Mouse (Mus musculus) cerebellum, adult 9-10 months (tissue): ENCODE results near the gene Ubl7.

Experiments
- DNase-seq: peaks from one replicate; pipeline ENCODE4 v3.0.0; 2022

Gene Ubl7

DNA sequence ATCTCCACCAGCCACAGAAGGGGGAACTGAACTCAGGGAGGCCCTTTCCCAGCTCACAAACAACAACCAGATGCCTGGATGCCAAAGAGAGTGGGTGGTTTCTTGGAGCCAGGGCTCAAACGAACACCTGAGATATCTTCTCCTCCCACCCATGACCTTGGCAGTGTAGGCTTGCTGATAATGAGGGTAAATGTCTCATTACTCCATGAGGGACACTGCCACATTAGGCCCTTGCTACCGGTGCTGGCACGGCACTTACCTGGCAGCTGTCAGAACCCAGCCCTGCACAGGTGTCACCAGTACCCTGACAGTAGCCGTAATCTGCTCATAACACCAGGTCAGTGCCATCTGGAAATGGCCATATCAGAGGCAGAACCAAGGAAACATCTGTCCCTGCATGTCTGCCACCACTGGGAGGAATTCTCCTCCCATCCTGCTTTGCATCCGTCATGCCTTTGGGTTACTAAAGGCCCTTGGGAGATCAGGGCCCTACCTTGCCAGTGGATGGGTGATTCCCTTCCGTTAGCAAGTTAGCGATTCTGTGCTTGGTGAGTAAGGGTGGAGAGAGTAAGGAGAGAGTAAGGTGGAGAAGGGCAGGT, 37.7 kb downstream of the Ubl7 start:
- peak; percentile 58 for DNase-seq

DNA sequence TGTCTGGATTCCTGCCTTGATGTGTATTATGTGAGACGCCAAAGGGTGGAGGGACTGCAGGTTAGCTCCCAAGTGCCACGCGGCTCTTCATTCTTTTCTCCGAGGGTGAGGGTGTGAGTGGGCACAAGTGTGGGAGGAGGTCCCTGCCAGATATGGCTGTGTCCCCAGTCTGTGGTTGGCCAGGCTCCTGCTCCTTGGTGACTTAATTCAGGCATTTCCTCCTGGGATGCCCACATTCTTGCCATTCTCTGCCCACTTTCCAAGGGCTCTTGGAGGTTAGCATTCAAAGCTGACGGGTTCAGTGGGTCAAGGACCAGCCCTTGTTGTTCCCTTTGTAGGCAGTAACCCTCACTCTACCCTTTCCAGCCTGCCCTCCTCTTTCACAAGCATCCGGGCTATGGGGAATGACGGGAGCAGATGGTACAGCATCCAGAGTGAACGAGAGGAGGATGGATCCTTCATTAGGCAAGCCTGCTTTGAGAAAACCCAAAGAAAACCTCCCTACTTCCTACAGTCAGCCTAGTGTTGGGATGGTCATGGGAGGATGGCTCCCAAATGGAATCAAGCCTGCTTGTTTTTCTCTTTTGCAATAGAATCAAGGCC, 38.4 kb downstream of the Ubl7 start:
- no peak for DNase-seq

DNA sequence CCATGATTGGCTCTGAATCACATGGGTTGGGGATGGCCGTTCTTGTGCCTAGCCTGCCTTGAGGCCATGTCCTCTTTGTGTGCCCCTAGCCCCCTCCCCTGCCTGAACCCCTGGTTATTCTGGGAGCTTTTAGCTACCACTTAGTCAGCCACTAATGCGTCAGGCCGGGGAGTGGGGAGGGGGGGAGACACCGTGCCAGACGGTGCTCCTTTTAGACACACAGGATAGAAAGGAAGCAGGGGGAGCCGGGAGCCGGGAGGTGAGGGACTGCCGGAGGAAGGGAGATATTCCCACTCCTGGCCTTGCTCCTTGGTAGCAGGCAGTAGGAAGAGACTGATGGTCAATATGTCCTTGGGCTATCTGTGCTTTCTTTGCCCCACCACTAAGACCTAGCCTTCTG, 39.1 kb downstream of the Ubl7 start:
- no peak for DNase-seq

DNA sequence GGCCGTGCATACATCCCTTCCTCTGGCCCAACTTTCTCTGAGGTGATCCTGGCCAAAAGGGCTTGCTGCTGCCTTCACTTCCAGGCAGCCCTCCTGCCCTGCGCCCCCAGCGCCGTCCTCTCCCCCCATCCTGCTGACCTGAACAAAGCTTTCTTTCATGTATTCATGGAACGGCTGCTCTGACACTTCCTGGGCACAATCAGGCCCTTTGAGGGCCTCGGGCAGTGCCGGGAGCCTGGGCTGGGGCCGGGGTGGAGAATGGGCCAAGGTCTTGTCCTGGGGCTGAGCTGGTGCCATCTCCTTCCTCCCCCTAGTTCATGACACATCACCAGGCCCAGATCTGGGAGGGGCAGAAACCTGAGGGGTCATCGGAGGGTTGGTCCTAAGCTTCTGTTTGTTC, 39.7 kb downstream of the Ubl7 start:
- DNase-seq = peak; percentile 60

DNA sequence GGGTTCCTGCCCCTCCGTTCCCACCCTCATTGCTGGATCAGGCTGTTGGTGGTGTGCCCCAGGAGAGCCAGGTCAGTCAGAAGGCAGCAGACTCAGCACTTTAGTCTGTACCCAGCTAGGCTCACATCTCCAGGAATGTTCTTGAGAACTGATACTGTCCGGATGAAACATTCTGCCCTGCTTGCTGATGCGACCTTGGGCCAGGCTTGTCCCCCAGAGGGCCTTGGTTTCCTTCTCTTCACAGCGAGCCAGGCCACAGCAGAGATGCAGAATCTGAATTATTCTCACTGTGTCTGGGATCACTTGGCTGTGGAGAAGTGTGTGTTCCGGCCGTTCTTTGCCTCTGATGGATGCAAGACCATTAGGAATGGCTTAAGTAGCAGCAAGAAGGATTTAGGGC, 41.2 kb downstream of the Ubl7 start:
- DNase-seq = no peak

DNA sequence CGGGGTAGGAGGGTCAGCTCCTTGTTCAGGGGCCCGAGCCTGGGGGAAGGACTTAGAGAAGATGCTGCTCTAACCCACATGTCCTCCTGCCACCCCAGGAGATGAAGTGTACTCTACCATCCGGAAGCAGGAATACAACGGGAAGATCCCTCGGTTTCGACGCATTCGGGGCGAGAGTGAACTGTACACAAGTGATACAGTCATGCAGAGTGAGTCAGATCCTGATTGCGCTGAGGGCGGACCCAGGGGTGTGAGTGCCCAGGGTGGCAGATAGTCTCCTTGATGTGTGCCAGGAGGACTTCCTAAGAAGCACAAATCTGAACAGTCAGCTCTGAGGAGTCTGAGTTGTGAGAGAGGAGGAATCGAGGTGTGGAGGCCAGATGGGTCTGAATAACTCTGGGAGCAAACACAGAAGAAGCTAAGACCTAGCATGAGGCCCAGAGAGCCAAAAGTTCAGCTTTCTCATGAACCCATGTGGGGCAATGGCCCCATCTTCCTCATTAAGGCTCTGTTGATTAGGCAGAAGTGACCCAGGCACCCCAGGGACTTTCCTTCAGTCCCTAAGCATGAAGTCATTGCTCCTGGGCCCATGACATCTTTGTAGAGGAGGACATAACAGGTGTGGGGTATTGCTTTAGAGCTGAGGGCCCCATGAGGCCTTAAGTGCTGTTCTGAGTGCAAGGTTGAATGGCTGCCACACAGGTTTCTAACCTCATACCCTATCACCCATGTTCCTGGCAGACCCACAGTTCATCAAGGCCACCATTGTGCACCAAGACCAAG, 44.4 kb downstream of the Ubl7 start:
- DNase-seq = no peak

DNA sequence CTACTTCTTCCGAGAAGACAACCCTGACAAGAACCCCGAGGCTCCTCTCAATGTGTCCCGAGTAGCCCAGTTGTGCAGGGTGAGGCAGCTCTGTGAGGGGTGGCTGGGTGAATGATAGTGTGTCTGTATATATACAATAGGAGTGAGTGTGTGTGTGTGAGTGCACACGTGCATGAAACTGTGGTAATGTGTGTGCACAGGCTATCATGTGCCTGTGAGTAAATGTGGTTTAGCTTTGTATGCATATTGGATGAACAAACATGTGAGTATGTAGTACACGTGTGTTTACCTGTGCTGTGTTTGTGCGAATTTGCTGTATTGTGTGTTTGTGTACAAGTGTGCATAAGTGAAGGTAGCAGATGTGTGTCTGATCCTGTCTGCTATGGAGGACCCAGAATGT, 45.0 kb downstream of the Ubl7 start:
- no peak for DNase-seq

DNA sequence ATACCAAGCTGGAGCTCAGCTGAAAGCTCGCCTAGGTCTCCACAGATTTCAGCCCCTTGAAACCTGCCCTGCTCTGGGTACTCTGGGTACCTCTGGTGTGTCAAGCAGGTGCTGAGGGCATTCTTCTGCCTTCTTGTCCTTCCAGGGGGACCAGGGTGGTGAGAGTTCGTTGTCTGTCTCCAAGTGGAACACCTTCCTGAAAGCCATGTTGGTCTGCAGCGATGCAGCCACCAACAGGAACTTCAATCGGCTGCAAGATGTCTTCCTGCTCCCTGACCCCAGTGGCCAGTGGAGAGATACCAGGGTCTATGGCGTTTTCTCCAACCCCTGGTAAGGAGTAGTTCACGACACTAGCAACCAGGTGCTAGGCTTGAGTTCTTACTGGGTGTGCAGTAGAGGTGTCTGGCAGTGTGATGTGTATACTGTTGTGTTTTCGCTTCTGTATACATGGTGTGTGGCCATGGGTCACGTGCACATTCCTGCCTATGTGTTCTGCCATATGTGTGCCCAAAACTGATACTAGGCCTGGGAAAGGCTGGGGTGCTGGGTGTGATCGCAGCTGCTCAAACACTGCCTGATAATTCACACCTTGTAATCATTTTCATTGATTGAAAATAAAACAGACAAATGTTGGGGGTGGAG, 45.5 kb downstream of the Ubl7 start:
- no peak for DNase-seq

DNA sequence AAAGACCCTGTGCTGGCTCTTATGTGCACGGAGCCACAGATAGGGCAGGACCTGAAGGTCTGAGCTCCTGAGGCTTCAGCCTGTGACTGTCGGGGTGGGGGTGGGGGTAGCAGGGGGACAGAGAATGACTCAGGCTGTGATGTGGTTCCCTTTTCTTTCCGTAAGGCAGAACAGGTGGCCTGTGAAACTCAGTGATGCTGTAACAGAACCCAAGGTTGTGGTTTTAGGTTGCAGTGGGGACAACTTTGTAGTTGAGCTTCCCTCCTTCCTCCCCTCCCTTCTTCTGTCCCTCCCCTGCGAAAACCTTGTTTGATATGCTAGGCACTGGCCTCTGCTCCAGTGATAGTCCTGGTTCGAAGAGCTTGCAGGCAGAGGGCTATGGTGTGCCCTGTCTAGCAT, 46.1 kb downstream of the Ubl7 start:
- DNase-seq = no peak

- no peak for DNase-seq
Observed at GRCm38 (mm10) chr9:57958615-57959014, 47.8 kb downstream of the Ubl7 start.

DNA sequence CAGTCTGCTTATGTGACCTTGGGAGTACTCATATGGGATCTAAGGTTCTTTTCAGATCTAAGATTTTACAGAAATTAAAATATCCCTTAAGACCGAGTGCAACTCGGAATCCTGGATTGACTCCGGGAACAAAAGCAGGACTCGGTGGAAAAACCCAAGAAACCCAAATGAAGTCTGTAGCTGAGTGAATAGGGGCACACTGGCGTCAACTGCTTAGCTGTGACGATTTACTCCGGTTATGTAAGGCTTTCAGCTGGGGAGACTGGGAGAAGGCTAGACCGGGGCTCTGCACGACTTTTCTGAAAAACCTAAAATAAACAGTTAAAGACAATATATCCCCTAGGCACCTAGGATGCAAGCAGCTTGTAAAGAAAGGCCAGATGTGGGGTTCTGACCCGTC, 48.6 kb downstream of the Ubl7 start:
- no peak for DNase-seq

DNA sequence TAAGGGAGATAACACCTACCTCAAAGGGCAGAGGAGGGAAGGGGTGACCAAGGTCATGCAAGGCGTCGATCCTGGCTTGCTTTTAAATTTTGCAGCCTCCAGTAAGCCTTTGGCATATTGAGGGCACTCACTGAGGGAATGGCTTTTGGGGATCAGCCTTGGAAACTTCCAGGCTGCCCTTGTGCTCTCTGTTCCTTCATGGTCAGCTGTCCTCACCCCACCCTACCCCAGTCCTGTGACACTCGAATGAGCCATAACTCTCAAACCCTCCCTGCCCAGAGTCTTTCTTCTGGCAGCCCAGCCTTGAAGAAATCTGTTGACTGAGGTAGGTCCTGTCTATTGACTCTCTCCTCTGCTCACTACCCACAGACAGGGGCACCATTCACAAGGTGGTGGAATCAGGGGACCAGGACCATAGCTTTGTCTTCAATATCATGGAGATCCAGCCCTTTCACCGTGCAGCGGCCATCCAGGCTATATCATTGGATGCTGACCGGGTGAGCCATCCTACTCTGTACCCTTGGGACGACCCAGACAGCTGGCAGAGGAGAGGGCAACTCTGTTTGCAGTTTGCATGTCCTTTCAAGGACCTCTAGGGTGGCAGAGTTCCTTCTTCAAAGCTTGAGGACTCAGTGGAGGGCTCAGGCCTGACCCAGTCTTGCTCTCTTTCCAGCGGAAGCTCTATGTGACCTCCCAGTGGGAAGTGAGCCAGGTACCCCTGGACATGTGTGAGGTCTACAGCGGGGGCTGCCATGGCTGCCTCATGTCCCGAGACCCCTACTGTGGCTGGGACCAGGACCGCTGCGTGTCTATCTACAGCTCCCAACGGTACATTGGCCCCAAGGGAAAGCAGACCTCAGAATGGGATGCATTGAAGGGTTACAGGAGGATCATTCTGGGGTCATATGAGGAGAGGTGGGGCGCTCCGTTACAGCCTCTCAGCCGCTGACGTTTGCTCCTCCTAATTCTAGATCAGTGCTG, 49.4 kb downstream of the Ubl7 start:
- DNase-seq = no peak

DNA sequence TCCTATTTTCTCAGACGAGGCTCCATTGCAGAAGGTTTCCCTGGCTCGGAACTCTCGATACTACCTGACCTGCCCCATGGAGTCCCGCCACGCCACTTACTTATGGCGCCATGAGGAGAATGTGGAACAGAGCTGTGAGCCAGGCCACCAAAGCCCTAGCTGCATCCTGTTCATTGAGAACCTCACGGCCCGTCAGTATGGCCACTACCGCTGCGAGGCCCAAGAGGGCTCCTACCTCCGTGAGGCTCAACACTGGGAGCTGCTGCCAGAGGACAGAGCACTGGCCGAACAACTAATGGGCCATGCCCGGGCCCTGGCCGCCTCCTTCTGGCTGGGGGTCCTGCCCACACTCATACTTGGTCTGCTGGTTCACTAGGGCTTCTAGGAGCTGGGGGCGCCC, 50.4 kb downstream of the Ubl7 start:
- DNase-seq = no peak

GRCm38 (mm10) chr9:57961863-57962778, 51.3 kb downstream of the Ubl7 start:
- no peak for DNase-seq

GRCm38 (mm10) chr9:57963249-57963997, 52.6 kb downstream of the Ubl7 start:
- no peak for DNase-seq

- DNase-seq = no peak
Observed at GRCm38 (mm10) chr9:57963998-57964395, 53.2 kb downstream of the Ubl7 start.

DNA sequence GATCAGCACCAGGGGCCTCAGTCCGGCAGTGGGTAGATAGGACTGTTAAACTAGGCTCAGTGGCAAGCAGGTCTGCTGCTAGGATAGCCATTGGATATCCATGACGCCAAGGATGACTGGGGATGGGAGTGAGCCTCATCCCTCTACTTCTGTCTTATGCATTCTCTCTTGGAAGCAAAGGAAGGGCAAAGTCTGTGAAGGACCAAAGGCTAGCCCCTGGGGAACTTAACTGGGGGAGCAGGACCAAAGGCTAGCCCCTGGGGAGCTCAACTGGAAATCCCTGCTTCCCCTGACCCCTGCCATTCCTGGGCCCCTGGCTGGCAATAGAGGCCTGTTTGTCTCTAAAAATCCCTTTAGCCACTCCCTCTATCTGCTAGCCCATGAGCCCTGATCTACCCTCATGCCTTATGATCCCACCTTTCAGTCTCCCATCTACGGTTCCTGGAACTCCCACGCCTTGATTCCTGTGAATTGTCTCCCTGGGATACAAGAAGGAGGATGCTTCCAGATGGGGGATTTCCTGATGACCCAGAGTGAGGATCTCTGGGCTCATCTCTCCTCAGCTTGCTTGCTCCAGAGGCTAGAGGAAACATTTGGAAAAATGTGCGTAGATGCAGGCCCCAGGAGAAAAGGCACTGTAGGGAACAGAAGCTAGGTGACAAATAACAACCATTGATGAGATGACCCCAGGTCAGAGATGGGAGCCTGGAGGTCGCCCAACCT, 53.9 kb downstream of the Ubl7 start:
- DNase-seq = no peak

GRCm38 (mm10) chr9:57965281-57966185, 54.8 kb downstream of the Ubl7 start:
- DNase-seq = no peak
